Mouse (Mus musculus) embryonic stem cell, embryonic (primary cell): ENCODE results near the gene Sycn.

Experiments used
- CTCF ChIA-PET, 4 experiments: fragments of 300-600 bp in 2 of 4; fragments of 350-600 bp in 2 of 4; sonication (Branson Sonifier 250); formaldehyde crosslinking; loops; one replicate each; lab custom pipeline; 2022; ENCODE audit warnings: inconsistent platforms in 2 of 4; lab: Charles Lee
- POLR2A ChIA-PET, 4 experiments: fragments of 300-600 bp in 2 of 4; fragments of 350-600 bp in 2 of 4; sonication (Branson Sonifier 250); formaldehyde crosslinking; loops; one replicate each; lab custom pipeline; 2022; ENCODE audit warnings: antibody characterized with exemption in 4 of 4, inconsistent platforms in 1 of 4; lab: Charles Lee

Gene Sycn

GRCm38 (mm10) chr7:28546649-28547048 lies 6.0 kb downstream of the Sycn start:
- ChIA-PET CTCF (interaction anchor here in 2 of 4 experiments (0.8 to 1.8 kb wide), 3 partner anchors 18 to 34 kb away, joined by 3 to 7 read pairs (median 4); no protein-coding TSS in a partner anchor), POLR2A (interaction anchor here in 3 of 4 experiments (0.8 to 3.6 kb wide), 5 partner anchors 10 to 186 kb away, joined by 3 to 25 read pairs (median 5); no protein-coding TSS in a partner anchor)

GRCm38 (mm10) chr7:28547154-28547553 lies 6.5 kb downstream of the Sycn start, which contains the start of gene Nccrp1:
Nccrp1 (minus strand) TSS chr7:28547254.
- CTCF ChIA-PET, result interaction anchor here in 3 of 4 experiments (1.1 to 1.9 kb wide), 4 partner anchors 19 kb away, joined by 3 to 7 read pairs (median 4); no protein-coding TSS in a partner anchor
- POLR2A ChIA-PET, result interaction anchor here in 3 of 4 experiments (0.8 to 3.6 kb wide), 8 partner anchors 9 to 186 kb away, joined by 3 to 25 read pairs (median 4); no protein-coding TSS in a partner anchor

GRCm38 (mm10) chr7:28547628-28548027 lies 6.9 kb downstream of the Sycn start:
- ChIA-PET POLR2A (interaction anchor here in 3 of 4 experiments (0.5 to 3.6 kb wide), 12 partner anchors 9 to 188 kb away, joined by 3 to 25 read pairs (median 4); partner anchors contain the start of genes Pak4 (in 1 of the 3) and Samd4b (in 1 of the 3)), CTCF (interaction anchor here (0.7 to 1.9 kb wide), 5 partner anchors 19 to 101 kb away, joined by 3 to 7 read pairs (median 5); no protein-coding TSS in a partner anchor)

DNA sequence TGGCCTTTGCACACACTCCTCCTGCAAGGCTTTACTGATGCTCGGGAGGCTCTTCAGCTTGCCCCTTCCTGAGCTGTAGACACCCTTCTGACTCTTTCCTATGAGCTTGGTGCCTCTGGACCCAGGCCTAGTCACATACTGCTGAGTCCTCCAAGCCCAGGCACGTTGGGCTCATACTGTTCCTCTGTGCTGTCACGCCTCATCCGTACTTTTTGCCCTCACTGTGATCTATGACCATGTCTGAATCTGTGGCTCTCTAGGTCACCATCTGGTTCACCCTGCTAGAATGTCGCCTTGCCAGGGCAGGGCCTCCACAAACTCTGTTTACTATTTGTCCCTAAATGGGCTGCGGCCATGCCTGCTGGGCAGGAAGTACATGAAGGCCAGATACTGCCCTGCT lies 12.4 kb downstream of the Sycn start:
- POLR2A ChIA-PET, result interaction anchor here in 2 of 4 experiments (1.2 to 2.3 kb wide), 3 partner anchors 20 to 45 kb away, joined by 3 to 8 read pairs (median 4); partner anchors contain the start of genes Pak4 (in 1 of the 2) and Samd4b (in 1 of the 2)
- CTCF ChIA-PET, result interaction anchor here in 2 of 4 experiments (0.9 to 1.0 kb wide), 2 partner anchors 15 to 25 kb away, joined by 3 to 5 read pairs; no protein-coding TSS in a partner anchor

- CTCF ChIA-PET, result interaction anchor here in 2 of 4 experiments (0.7 to 2.1 kb wide), 2 partner anchors 13 to 24 kb away, joined by 3 to 6 read pairs; no protein-coding TSS in a partner anchor
- POLR2A ChIA-PET, result interaction anchor here (0.6 to 8.0 kb wide), 18 partner anchors 9 to 591 kb away, joined by 3 to 51 read pairs (median 5); partner anchors contain the start of genes Med29 (in 2 of the 4), Nccrp1 (in 2 of the 4) and Paf1 (in 2 of the 4)
Measured at GRCm38 (mm10) chr7:28555939-28556535, 15.4 kb downstream of the Sycn start.

GRCm38 (mm10) chr7:28557069-28557468 lies 16.4 kb downstream of the Sycn start:
- POLR2A ChIA-PET, result interaction anchor here in 3 of 4 experiments (0.6 to 8.0 kb wide), 19 partner anchors 9 to 590 kb away, joined by 3 to 51 read pairs (median 4); partner anchors contain the start of genes Nccrp1 (in 2 of the 3), Med29 (in 1 of the 3) and Paf1 (in 1 of the 3)
- CTCF ChIA-PET, result interaction anchor here in 2 of 4 experiments (0.8 to 2.1 kb wide), 2 partner anchors 12 to 14 kb away, joined by 3 to 6 read pairs; no protein-coding TSS in a partner anchor

DNA sequence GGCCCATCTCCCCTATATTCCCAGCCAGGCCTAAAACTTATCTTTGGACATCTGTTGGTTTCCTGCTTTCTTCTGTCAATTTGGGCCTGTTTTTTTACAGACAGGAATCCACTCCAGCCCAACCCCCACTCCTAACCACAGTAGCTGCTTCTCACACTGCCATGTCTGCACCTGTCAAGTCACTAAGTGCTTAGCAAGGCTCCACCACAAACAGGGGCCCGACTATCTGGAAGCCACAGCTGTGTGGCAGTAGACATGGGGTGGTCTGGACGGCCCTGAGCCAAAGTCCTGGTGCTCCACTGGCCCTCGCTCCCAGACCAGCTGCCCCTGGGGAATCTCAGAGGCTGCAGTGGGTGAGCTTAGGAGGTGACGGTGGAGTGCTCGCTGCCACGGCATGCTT lies 17.0 kb downstream of the Sycn start:
- ChIA-PET POLR2A (interaction anchor here in 3 of 4 experiments (0.6 to 8.0 kb wide), 16 partner anchors 8 to 1721 kb away, joined by 3 to 51 read pairs (median 6); partner anchors contain the start of genes Gmfg (in 1 of the 3), Med29 (in 1 of the 3), Nccrp1 (in 1 of the 3) and Paf1 (in 1 of the 3)), CTCF (interaction anchor here in 1 of 4 experiments (0.8 kb wide), 1 partner anchor 13 kb away, joined by 3 read pairs; no protein-coding TSS in a partner anchor)

GRCm38 (mm10) chr7:28558486-28558885 lies 17.8 kb downstream of the Sycn start:
- CTCF ChIA-PET, result interaction anchor here in 1 of 4 experiments (0.6 to 0.7 kb wide), 2 partner anchors 435 to 1321 kb away, joined by 3 to 6 read pairs; no protein-coding TSS in a partner anchor
- POLR2A ChIA-PET, result interaction anchor here in 2 of 4 experiments (0.7 to 8.0 kb wide), 6 partner anchors 13 to 121 kb away, joined by 3 to 51 read pairs (median 15); partner anchors contain the start of genes Gmfg (in 1 of the 2), Nccrp1 (in 1 of the 2), Pak4 (in 1 of the 2) and Samd4b (in 1 of the 2)

DNA sequence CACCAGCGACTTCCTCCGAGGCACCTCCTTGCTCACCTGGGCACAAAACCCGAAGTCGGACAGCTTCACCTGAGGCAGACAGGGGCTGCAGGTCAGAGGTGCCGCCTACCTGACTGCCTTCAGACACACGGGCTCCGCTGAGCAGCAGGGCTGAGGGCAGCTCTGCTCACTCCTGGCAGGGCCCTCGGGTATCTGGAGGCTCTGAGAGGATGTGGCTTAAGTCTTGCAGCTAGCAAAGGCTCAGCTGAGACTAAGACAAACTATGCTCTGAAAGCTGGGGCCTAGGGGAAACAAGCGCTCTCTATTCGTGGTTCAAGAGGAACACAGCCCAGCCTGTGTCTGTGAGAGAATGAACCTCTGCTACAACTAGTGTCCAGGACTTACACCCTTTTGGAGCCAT lies 20.2 kb downstream of the Sycn start:
- ChIA-PET CTCF (interaction anchor here in 2 of 4 experiments (0.5 to 1.4 kb wide), 4 partner anchors 40 to 673 kb away, joined by 3 to 12 read pairs (median 3); no protein-coding TSS in a partner anchor), POLR2A (interaction anchor here in 2 of 4 experiments (0.7 to 8.0 kb wide), 12 partner anchors 8 to 37 kb away, joined by 3 to 51 read pairs (median 4); partner anchors contain the start of genes Pak4 (in 2 of the 2) and Samd4b (in 2 of the 2))

DNA sequence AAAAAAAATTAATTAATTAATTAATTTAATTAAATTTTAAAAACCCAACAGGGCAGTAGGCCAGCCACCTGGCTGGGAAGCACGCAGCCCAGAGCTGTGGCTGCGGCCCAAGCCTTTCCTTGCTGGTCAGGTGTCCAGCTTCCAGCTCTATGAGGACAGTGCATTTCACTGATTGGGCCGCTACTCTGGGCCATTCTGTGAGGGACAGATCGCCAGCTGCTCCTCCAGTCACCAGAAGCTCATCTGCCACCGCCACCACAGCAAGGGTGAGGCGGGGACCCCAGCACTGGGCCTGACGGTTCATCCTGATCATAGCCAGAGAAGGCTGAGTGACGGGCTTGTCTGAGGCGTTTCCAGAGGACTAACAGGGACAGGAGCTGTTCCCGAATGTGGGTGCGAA lies 21.3 kb downstream of the Sycn start:
- CTCF ChIA-PET, result interaction anchor here in 1 of 4 experiments (0.7 to 1.3 kb wide), 2 partner anchors 69 to 193 kb away, joined by 4 to 5 read pairs; no protein-coding TSS in a partner anchor
- POLR2A ChIA-PET, result interaction anchor here in 2 of 4 experiments (1.0 to 8.0 kb wide), 4 partner anchors 16 to 180 kb away, joined by 3 to 51 read pairs (median 27); partner anchors contain the start of genes Mrps12 (in 1 of the 2), Pak4 (in 1 of the 2), Samd4b (in 1 of the 2) and Sars2 (in 1 of the 2)

DNA sequence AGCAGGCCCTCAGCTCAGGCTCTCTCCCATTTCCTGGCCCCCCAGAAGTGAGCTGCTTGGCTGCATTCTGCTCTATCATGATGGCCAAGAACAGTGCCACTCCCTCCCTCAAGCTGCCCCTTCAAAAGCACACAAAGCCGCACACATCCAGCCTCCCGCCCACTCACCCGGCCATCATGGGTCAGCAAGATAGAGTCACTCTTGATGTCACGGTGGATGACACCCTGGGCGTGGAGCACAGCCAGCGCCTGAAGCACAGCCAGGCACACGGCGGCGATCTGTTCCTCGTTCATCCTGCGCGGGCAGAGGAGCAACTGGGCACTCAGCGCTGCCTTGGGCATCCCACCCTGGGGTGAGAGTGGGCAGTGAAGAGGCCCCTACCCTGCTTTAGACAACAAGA lies 21.7 kb downstream of the Sycn start:
- CTCF ChIA-PET, result interaction anchor here in 1 of 4 experiments (0.7 to 1.3 kb wide), 2 partner anchors 70 to 193 kb away, joined by 4 to 5 read pairs; no protein-coding TSS in a partner anchor
- POLR2A ChIA-PET, result interaction anchor here in 2 of 4 experiments (1.0 to 8.0 kb wide), 4 partner anchors 16 to 179 kb away, joined by 3 to 51 read pairs (median 27); partner anchors contain the start of genes Mrps12 (in 1 of the 2), Pak4 (in 1 of the 2), Samd4b (in 1 of the 2) and Sars2 (in 1 of the 2)

DNA sequence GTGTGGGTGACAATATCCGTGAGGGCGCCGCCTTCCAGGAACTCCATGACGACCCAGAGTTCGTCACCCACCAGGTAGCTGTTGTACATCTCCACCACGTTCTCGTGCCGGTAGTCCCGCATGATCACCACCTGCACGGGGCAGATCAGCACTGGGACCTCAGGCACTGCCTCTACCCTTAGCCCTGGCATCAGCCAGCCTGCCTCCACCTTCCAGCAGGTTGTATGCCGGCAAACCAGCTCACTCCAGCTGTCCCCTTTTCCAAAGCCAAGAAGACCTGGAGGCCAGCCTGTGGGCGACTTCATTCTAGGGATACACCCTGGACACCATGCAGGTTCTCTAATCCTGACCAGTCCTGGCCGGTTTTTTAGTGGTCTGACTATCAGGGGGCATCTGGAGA lies 22.3 kb downstream of the Sycn start:
- CTCF ChIA-PET, result interaction anchor here in 3 of 4 experiments (0.7 to 1.4 kb wide), 3 partner anchors 14 to 1264 kb away, joined by 3 to 5 read pairs (median 5); no protein-coding TSS in a partner anchor

GRCm38 (mm10) chr7:28565407-28565806 lies 24.7 kb downstream of the Sycn start:
- POLR2A ChIA-PET, result interaction anchor here in 2 of 4 experiments (0.6 to 6.7 kb wide), 5 partner anchors 8 to 199 kb away, joined by 3 to 53 read pairs (median 3); no protein-coding TSS in a partner anchor
- CTCF ChIA-PET, result interaction anchor here in 1 of 4 experiments (1.0 to 2.0 kb wide), 2 partner anchors 16 to 36 kb away, joined by 3 to 4 read pairs; no protein-coding TSS in a partner anchor

More for the DNA sequence above, 22.3 kb downstream of the Sycn start:
- POLR2A ChIA-PET, result interaction anchor here in 1 of 4 experiments (1.2 to 4.5 kb wide), 4 partner anchors 8 to 35 kb away, joined by 3 to 32 read pairs (median 13); partner anchors contain the start of genes Pak4 and Samd4b

- POLR2A ChIA-PET, result interaction anchor here in 2 of 4 experiments (0.8 to 6.7 kb wide), 4 partner anchors 11 to 175 kb away, joined by 3 to 53 read pairs (median 4); partner anchors contain the start of genes Med29 (in 1 of the 2) and Paf1 (in 1 of the 2)
- CTCF ChIA-PET, result interaction anchor here in 3 of 4 experiments (1.2 to 4.0 kb wide), 8 partner anchors 9 to 131 kb away, joined by 3 to 30 read pairs (median 5); partner anchors contain the start of genes Gmfg (in 1 of the 3), Pak4 (in 1 of the 3) and Samd4b (in 1 of the 3)
Measured at GRCm38 (mm10) chr7:28567539-28567938, 26.9 kb downstream of the Sycn start.

DNA sequence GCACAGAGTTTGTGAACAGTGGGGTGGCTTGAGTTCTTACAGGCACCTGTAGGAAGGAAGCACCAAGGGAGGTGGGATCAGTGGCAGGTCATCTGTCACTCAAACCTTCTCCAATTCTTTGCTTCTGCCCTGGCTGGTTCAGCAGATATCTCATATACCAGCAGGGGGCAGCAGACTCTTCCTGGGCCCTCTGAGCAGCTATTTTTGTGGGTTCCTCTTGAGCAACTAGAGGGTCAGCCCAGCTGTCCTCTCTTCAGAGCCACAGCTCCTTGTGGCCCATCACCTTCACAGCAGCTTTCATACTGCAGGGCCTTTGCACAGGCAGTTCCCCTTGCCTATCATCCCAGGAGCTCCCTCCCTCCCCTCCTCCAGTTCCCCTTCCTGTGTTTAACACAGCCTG lies 27.6 kb downstream of the Sycn start:
- CTCF ChIA-PET, result interaction anchor here (0.5 to 4.0 kb wide), 37 partner anchors 9 to 475 kb away, joined by 3 to 30 read pairs (median 4); partner anchors contain the start of genes Pak4 (in 2 of the 4), Samd4b (in 2 of the 4), Gmfg (in 1 of the 4) and Med29 (in 1 of the 4)
- POLR2A ChIA-PET, result interaction anchor here in 3 of 4 experiments (0.6 to 15.0 kb wide), 11 partner anchors 10 to 226 kb away, joined by 3 to 318 read pairs (median 4); partner anchors contain the start of genes Pak4 (in 2 of the 3), Samd4b (in 2 of the 3), Med29 (in 1 of the 3) and Paf1 (in 1 of the 3)
